Mouse (Mus musculus): ENCODE measurements around the gene Eif4e2. TPM values are rescaled to one million over a fixed set of nuclear protein-coding genes. Genes with fewer than 3 reads are reported as not detected.

The Eif4e2 gene
- polyA plus RNA-seq, 1 experiment from 2014 or later, result 141 TPM

DNA sequence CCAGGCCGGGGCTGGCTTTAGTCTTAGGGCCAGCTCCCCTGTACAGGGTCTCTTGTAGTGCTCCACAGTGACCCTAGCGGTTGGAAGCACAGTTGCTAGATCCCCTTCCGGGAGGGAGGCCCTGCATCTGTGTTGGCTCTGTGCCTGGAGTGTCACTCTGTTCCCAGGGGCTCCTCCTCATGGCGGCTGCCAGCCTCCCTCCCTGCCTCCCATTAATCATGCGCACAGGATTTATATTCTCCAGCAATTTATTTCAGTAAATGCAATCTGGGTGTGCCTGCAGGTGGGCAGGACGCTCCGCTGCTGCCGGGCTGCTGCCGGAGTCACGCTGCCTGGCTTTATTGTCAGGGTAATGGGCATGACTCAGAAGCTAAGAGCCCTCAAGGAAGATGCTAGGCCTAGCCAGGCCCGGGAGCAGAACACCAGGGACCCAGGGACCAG lies 37.8 kb upstream of the Eif4e2 start:
- no peak overlapping the region for H3K4me2 ChIP-seq (ENCODE audit: low read depth, low read length, severe bottlenecking)
- DNase-seq (ENCODE audit: low spot score) (peak; percentile 78), ATAC-seq (replicated peaks; ENCODE audit: low FRiP score) (peak; percentile 88)
- 19% methylated on average over 11 of the region's 11 CpGs for WGBS
- H3K27ac ChIP-seq (ENCODE audit: low read depth, low read length), result no peak overlapping the region
- no peaks in the 10 kb centered on the region; the same call in 1 of the 2 replicates for H3K27me3 ChIP-seq (ENCODE audit: control insufficient read depth, insufficient read depth, low read length)
- 0 out of 2 replicates have a peak, but pooled peaks cover 4% of the 10 kb centered on the region for H3K4me1 ChIP-seq (replicated peaks; ENCODE audit: control insufficient read depth, insufficient read depth, low read length)
- H3K9me3 ChIP-seq (ENCODE audit: control insufficient read depth, low read length), result no peaks in the 10 kb centered on the region
- no peak overlapping the region for H3K4me3 ChIP-seq (ENCODE audit: low read depth, low read length)
- no peak overlapping the region; the same call in 1 of the 2 replicates for H3K9ac ChIP-seq (ENCODE audit: low read length)
- no peaks in the 10 kb centered on the region for H3K36me3 ChIP-seq (ENCODE audit: control insufficient read depth, insufficient read depth, low read length)

DNA sequence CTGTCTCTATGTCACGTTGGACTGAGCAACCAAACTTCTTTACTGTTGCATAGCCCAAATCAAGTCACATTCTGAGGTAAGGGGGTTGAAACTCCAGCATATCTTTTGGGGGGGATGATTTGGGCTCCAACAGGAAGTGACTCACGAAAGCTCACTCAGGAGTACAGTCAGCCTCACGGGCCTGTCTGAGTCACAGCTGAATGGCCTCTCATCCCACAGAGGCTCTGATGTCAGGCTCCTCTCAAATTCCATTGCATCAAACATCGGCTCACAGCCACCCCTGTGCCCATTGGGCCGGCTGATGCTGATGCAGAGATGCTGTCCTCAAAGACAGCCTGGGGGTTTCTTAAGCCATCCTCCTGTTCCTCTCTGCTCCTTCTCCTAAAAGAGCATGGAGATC lies 32.8 kb upstream of the Eif4e2 start:
- H3K9ac ChIP-seq (ENCODE audit: low read length), result no peak overlapping the region
- H3K4me1 ChIP-seq (replicated peaks; ENCODE audit: control insufficient read depth, insufficient read depth, low read length), result peaks cover 4% of the 10 kb centered on the region; the same call in 1 of the 2 replicates
- 74% methylated on average over 5 of the region's 5 CpGs for WGBS
- no peaks in the 10 kb centered on the region for H3K9me3 ChIP-seq (ENCODE audit: control insufficient read depth, low read length)
- H3K36me3 ChIP-seq (ENCODE audit: control insufficient read depth, insufficient read depth, low read length), result no peaks in the 10 kb centered on the region
- peaks cover 18% of the 10 kb centered on the region for H3K27me3 ChIP-seq (ENCODE audit: control insufficient read depth, insufficient read depth, low read length)
- H3K27ac ChIP-seq (ENCODE audit: low read depth, low read length), result no peak overlapping the region
- H3K4me2 ChIP-seq (ENCODE audit: low read depth, low read length, severe bottlenecking), result no peak overlapping the region
- ATAC-seq (replicated peaks; ENCODE audit: low FRiP score) (no peak), DNase-seq (ENCODE audit: low spot score) (no peak)
- H3K4me3 ChIP-seq (ENCODE audit: low read depth, low read length), result no peak overlapping the region

DNA sequence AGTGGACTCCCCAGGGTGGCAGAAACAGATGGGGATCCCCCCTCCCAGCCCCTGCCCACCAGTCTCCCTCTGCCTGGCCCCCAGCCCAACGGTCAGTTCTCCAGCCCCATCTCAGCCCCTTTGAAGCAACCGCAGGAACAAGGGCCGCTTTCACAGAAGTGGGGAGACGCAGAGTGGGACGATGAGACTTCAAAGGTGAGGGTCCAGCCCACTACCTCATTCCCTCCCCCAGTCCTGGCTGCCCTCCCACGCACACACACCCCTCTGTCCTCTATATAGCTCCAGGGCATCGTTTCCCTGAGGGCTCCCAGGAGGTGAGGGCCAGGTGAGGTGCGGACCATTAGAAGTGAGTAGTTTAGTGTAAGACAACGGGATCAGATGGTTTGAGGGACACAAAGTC lies 30.7 kb upstream of the Eif4e2 start, which contains the start of gene Prss56:
Prss56 (plus strand) TSS at position 301 of the 400 bp plus-strand sequence.
- DNase-seq (ENCODE audit: low spot score) (no peak), ATAC-seq (replicated peaks; ENCODE audit: low FRiP score) (no peak)
- H3K27me3 ChIP-seq (ENCODE audit: control insufficient read depth, insufficient read depth, low read length), result peaks cover 28% of the 10 kb centered on the region
- 71% methylated on average over 9 of the region's 9 CpGs for WGBS
- no peaks in the 10 kb centered on the region for H3K36me3 ChIP-seq (ENCODE audit: control insufficient read depth, insufficient read depth, low read length)
- H3K4me3 ChIP-seq (ENCODE audit: low read depth, low read length), result no peak within 1 kb of the TSS
- H3K4me2 ChIP-seq (ENCODE audit: low read depth, low read length, severe bottlenecking), result no peak within 1 kb of the TSS
- H3K4me1 ChIP-seq (replicated peaks; ENCODE audit: control insufficient read depth, insufficient read depth, low read length), result peaks cover 7% of the 10 kb centered on the region; the same call in 1 of the 2 replicates
- H3K9me3 ChIP-seq (ENCODE audit: control insufficient read depth, low read length), result no peaks in the 10 kb centered on the region
- no peak within 1 kb of the TSS for H3K27ac ChIP-seq (ENCODE audit: low read depth, low read length)
- H3K9ac ChIP-seq (ENCODE audit: low read length), result no peak within 1 kb of the TSS

DNA sequence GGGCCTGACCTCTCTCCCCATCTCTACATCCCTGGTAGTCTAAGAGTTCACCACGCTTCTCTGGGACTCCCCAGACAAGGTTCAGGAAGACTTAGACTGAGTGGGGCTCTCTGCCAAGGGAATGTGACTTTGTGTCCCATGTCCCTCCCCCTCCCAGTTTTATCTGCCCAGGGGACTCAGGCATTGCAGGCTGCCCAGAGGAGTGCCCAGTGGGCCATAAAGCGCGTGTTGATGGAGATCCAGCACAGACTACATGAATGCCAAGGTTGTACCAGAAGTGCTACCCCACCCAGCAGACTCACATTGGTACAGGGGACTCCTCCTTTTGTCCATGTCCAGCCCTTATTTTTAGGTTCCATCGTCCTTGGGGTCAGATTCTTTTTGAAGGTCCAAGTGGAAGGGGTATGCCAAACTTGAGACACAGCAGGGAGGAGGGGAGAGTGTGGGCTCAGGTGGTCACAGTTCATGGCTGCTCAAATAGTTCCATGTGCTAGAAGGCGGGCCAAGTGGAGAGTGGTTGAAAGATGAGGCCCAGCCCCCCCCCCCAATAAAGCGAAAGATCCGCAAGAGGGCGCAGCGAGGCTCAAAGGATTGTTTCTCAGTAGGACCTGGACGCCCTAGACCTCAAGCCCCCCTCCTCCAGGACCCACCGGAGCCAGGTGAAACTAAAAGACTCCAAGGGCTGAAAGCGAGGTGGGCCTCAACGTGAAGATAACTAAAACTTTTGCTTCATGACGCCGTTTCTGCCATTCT lies 29.5 kb upstream of the Eif4e2 start:
- H3K4me2 ChIP-seq (ENCODE audit: low read depth, low read length, severe bottlenecking), result no peak overlapping the region
- no peaks in the 10 kb centered on the region for H3K36me3 ChIP-seq (ENCODE audit: control insufficient read depth, insufficient read depth, low read length)
- H3K4me3 ChIP-seq (ENCODE audit: low read depth, low read length), result no peak overlapping the region
- ATAC-seq (replicated peaks; ENCODE audit: low FRiP score), result no peak
- H3K4me1 ChIP-seq (replicated peaks; ENCODE audit: control insufficient read depth, insufficient read depth, low read length), result peaks cover 7% of the 10 kb centered on the region; the same call in 1 of the 2 replicates
- no peak overlapping the region for H3K27ac ChIP-seq (ENCODE audit: low read depth, low read length)
- no peaks in the 10 kb centered on the region for H3K9me3 ChIP-seq (ENCODE audit: control insufficient read depth, low read length)
- no peak for DNase-seq (ENCODE audit: low spot score)
- no peak overlapping the region for H3K9ac ChIP-seq (ENCODE audit: low read length)
- peaks cover 28% of the 10 kb centered on the region for H3K27me3 ChIP-seq (ENCODE audit: control insufficient read depth, insufficient read depth, low read length)
- 30% methylated on average over 15 of the region's 15 CpGs for WGBS

DNA sequence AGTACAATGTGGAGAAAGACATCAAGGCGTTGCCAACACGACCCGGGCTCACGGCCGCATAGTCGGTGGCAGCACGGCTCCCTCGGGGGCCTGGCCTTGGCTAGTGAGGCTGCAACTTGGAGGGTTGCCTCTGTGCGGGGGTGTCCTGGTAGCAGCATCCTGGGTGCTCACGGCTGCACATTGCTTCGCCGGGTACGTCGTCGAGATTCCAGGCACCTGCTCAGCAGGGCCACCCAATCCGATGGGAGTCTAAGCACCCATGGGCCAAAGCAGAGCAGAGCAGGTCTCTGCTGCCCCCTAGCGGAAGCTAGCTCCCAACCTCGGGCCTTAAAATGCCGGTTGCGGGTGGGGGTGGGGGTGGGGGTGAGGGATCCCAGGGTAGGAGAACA lies 29.0 kb upstream of the Eif4e2 start:
- Histone ChIP-seq H3K36me3 (ENCODE audit: control insufficient read depth, insufficient read depth, low read length) (no peaks in the 10 kb centered on the region), H3K27ac (ENCODE audit: low read depth, low read length) (no peak overlapping the region), H3K4me1 (replicated peaks; ENCODE audit: control insufficient read depth, insufficient read depth, low read length) (peaks cover 7% of the 10 kb centered on the region; the same call in 1 of the 2 replicates), H3K9ac (ENCODE audit: low read length) (no peak overlapping the region), H3K4me2 (ENCODE audit: low read depth, low read length, severe bottlenecking) (no peak overlapping the region), H3K9me3 (ENCODE audit: control insufficient read depth, low read length) (no peaks in the 10 kb centered on the region), H3K4me3 (ENCODE audit: low read depth, low read length) (no peak overlapping the region), H3K27me3 (ENCODE audit: control insufficient read depth, insufficient read depth, low read length) (peaks cover 28% of the 10 kb centered on the region)
- WGBS, result 6% methylated on average over 20 of the region's 20 CpGs
- DNase-seq (ENCODE audit: low spot score) (peak; percentile 79), ATAC-seq (replicated peaks; ENCODE audit: low FRiP score) (no peak; the same call in 1 of the 2 replicates)

DNA sequence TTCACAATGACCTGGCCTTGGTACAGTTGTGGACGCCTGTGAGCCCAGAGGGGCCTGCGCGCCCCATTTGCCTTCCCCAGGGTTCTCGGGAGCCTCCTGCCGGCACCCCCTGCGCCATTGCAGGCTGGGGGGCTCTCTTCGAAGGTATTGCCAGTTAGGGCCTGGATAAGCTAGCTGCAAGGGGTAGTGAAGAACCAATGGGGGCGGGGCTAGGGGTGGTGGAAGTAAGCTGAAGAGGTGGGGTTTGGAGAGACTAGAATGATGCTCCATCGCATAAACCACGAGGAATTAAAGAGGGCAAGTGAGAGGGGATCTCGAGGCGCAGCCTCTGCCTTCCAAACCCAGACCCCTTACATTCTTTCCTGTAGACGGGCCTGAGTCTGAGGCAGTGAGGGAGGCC lies 28.2 kb upstream of the Eif4e2 start:
- Histone ChIP-seq H3K4me1 (replicated peaks; ENCODE audit: control insufficient read depth, insufficient read depth, low read length) (peaks cover 7% of the 10 kb centered on the region; the same call in 1 of the 2 replicates), H3K4me3 (ENCODE audit: low read depth, low read length) (no peak overlapping the region), H3K9ac (ENCODE audit: low read length) (no peak overlapping the region), H3K27ac (ENCODE audit: low read depth, low read length) (no peak overlapping the region), H3K4me2 (ENCODE audit: low read depth, low read length, severe bottlenecking) (no peak overlapping the region), H3K36me3 (ENCODE audit: control insufficient read depth, insufficient read depth, low read length) (no peaks in the 10 kb centered on the region), H3K27me3 (ENCODE audit: control insufficient read depth, insufficient read depth, low read length) (peaks cover 28% of the 10 kb centered on the region), H3K9me3 (ENCODE audit: control insufficient read depth, low read length) (no peaks in the 10 kb centered on the region)
- 9% methylated on average over 13 of the region's 13 CpGs for WGBS
- ATAC-seq (replicated peaks; ENCODE audit: low FRiP score) (no peak), DNase-seq (ENCODE audit: low spot score) (no peak)

DNA sequence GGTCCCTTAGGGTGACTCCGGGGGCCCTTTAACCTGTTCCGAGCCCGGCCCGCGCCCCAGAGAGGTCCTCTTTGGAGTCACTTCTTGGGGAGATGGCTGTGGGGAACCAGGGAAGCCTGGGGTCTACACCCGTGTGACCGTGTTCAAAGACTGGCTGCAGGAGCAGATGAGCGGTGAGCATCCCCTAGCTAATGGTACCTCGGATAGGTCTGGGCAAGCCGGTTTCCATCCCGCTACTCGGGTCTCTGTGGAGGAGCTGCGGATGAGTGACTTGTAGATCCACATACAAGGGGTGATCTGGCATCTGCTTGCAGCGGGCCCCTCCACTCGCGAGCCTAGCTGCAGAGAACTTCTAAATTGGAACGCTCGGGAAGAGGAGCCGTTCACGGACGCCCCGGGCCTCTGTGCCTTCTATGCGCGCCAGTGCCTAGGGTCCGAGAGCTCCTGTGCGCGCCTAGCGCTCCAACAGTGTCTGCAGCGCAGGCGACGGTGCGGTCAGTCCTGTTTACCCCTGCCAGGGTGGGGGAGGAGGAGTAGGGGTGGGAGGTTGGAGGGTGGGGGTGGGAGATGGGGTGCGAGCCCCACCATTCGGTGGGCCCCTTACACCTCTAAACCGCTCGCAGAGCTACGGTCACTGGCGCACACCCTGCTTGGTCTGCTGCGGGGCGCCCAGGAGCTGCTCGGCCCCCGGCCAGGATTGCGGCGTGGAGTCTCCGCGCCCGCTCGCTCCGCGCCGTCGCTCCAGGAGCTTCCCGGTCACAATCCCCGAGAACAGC lies 27.3 kb upstream of the Eif4e2 start:
- Histone ChIP-seq H3K9ac (ENCODE audit: low read length) (peak overlapping the region; percentile 65), H3K9me3 (ENCODE audit: control insufficient read depth, low read length) (no peaks in the 10 kb centered on the region), H3K36me3 (ENCODE audit: control insufficient read depth, insufficient read depth, low read length) (no peaks in the 10 kb centered on the region), H3K4me3 (ENCODE audit: low read depth, low read length) (peak overlapping the region; percentile 45), H3K4me1 (replicated peaks; ENCODE audit: control insufficient read depth, insufficient read depth, low read length) (peaks cover 7% of the 10 kb centered on the region; the same call in 1 of the 2 replicates), H3K27me3 (ENCODE audit: control insufficient read depth, insufficient read depth, low read length) (peaks cover 28% of the 10 kb centered on the region), H3K4me2 (ENCODE audit: low read depth, low read length, severe bottlenecking) (peak overlapping the region; percentile 84), H3K27ac (ENCODE audit: low read depth, low read length) (no peak overlapping the region)
- ATAC-seq (replicated peaks; ENCODE audit: low FRiP score), result peak; percentile 54
- 2% methylated on average over 54 of the region's 54 CpGs for WGBS
- peak; percentile 73 for DNase-seq (ENCODE audit: low spot score)

DNA sequence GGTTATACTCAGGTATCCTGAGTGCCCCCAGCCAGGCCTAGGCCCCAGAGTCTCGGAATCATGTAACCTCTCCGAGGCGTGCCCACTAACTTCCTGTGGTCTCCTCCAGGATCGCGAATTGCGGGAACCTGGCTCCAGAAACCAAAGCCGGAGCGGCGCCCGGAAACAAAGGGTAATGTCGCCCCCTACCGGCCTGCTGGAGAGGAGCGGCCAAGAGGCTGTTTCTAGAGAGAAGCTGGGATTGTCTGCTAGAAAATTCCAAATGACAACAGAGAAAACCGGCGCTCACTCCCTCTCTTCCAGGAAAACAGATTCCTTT lies 26.7 kb upstream of the Eif4e2 start:
- no peaks in the 10 kb centered on the region for H3K9me3 ChIP-seq (ENCODE audit: control insufficient read depth, low read length)
- peak; percentile 39 for ATAC-seq (replicated peaks; ENCODE audit: low FRiP score)
- H3K4me2 ChIP-seq (ENCODE audit: low read depth, low read length, severe bottlenecking), result peak overlapping the region; percentile 84
- H3K4me1 ChIP-seq (replicated peaks; ENCODE audit: control insufficient read depth, insufficient read depth, low read length), result peaks cover 7% of the 10 kb centered on the region; the same call in 1 of the 2 replicates
- H3K36me3 ChIP-seq (ENCODE audit: control insufficient read depth, insufficient read depth, low read length), result no peaks in the 10 kb centered on the region
- H3K9ac ChIP-seq (ENCODE audit: low read length), result peak overlapping the region; percentile 65
- peak; percentile 92 for DNase-seq (ENCODE audit: low spot score)
- H3K4me3 ChIP-seq (ENCODE audit: low read depth, low read length), result peak overlapping the region; percentile 45
- no peak overlapping the region for H3K27ac ChIP-seq (ENCODE audit: low read depth, low read length)
- peaks cover 28% of the 10 kb centered on the region for H3K27me3 ChIP-seq (ENCODE audit: control insufficient read depth, insufficient read depth, low read length)
- under 1% methylated on average over 15 of the region's 15 CpGs for WGBS
